8 mouse cellular contexts compared by ENCODE assay signal in genomic region chr6:64729231-64730011, GRCm38 (mm10). TPM values are rescaled to one million over a fixed set of nuclear protein-coding genes. Genes with fewer than 3 reads are reported as not detected.
DNase-seq lines count a peak whose midpoint lies in the region; ATAC-seq and TF ChIP-seq lines count a peak whose summit lies in the region.

No protein-coding gene starts in this region.

- peak overlapping the region; percentile 59 for H3K4me2 ChIP-seq in neural tube, embryonic 14.5 days (ENCODE audit: low read depth, low read length)

- no peak overlapping the region for H3K27ac ChIP-seq in cerebellum, adult 2 months (ENCODE audit: insufficient read depth, low read length)
- no peak overlapping the region for H3K27ac ChIP-seq in neural tube, embryonic 14.5 days (ENCODE audit: low read depth, low read length)

- peak in 1 of 2 experiments; percentile 37 for DNase-seq in cerebellum, adult 2 months
- no peak for DNase-seq in cerebellum, adult 9-10 months
- peak; percentile 5 for DNase-seq in urinary bladder, postnatal 14 days (ENCODE audit: low spot score)
- DNase-seq in urinary bladder, postnatal 36 days (ENCODE audit: low spot score in 2 of 2), result no peak
- DNase-seq in liver, result peak; percentile 13

- no peaks in the 10 kb centered on the region for H3K9me3 ChIP-seq in neural tube, embryonic 14.5 days (ENCODE audit: control insufficient read depth, low read length)

- no peak for TF ChIP-seq POLR2A in cerebellum, adult 2 months (IDR thresholded peaks at IDR 0.05; ENCODE audit: borderline replicate concordance, insufficient read depth, low read length)

- peak overlapping the region; percentile 11 for H3K4me3 ChIP-seq in cerebellum, adult 2 months (replicated peaks; ENCODE audit: insufficient read depth, low read depth, low read length)
- peak overlapping the region; percentile 34 for H3K4me3 ChIP-seq in neural tube, embryonic 14.5 days (ENCODE audit: low read depth, low read length)

- no peaks in the 10 kb centered on the region for H3K36me3 ChIP-seq in neural tube, embryonic 14.5 days (ENCODE audit: control insufficient read depth, insufficient read depth, low read length)

- peaks cover 11% of the 10 kb centered on the region; the same call in 1 of the 2 replicates for H3K27me3 ChIP-seq in cerebellum, adult 2 months (ENCODE audit: control insufficient read depth, insufficient read depth, low read length)
- peaks cover 44% of the 10 kb centered on the region for H3K27me3 ChIP-seq in neural tube, embryonic 14.5 days (ENCODE audit: control insufficient read depth, insufficient read depth, low read length)

- TF ChIP-seq CTCF in cerebellum, adult 2 months (IDR thresholded peaks at IDR 0.05; ENCODE audit: borderline replicate concordance, insufficient read depth, low read depth, low read length), result no peak

- no peak overlapping the region for H3K9ac ChIP-seq in neural tube, embryonic 14.5 days (replicated peaks; ENCODE audit: low read depth, low read length)

- peaks cover 9% of the 10 kb centered on the region for H3K4me1 ChIP-seq in cerebellum, adult 2 months (ENCODE audit: control insufficient read depth, insufficient read depth, low read length)
- peaks cover 18% of the 10 kb centered on the region for H3K4me1 ChIP-seq in neural tube, embryonic 14.5 days (ENCODE audit: control insufficient read depth, insufficient read depth, low read length)

- peak; percentile 7 to 26; a peak in 3 of 4 replicates for ATAC-seq in hematopoietic stem cell, adult 5-6 weeks (replicated peaks in 1 of 2; ENCODE audit: insufficient read depth in 1 of 2, low FRiP score in 2 of 2, low TSS enrichment in 1 of 2, low read depth in 1 of 2, poor library complexity in 2 of 2, severe bottlenecking in 2 of 2)
- peak; percentile 60 for ATAC-seq in neural tube, embryonic 14.5 days (ENCODE audit: low read depth)
- no peak for ATAC-seq in erythroblast, adult 5-6 weeks (replicated peaks; ENCODE audit: low FRiP score, poor library complexity, severe bottlenecking)

- under 1% methylated on average over 53 of the region's 53 CpGs for WGBS in cerebellum, adult 2 months
- under 1% methylated on average over 53 of the region's 53 CpGs for WGBS in neural tube, embryonic 14.5 days

RNA-seq across cellular contexts. Expression of gene Atoh1, which starts 0.5 kb away (rescaled TPM):
- 0.05 TPM in 1 of 2 replicates, not detected in the other for polyA plus RNA-seq in cerebellum, adult 2 months (2012; rRNA removed)
- total RNA-seq in hematopoietic stem cell, adult 5-6 weeks (2017), result not detected in 2 replicates
- polyA plus RNA-seq in neural tube, embryonic 14.5 days (2014; fragmentation: Nextera tagmentation; extraction: Ambion mirVana), result 0.21 TPM in 1 of 2 replicates, not detected in the other
- not detected in 2 replicates for total RNA-seq in erythroblast, adult 5-6 weeks (2015; ENCODE audit: low replicate concordance)
- not detected in 2 replicates for total RNA-seq in erythroblast, adult 5-6 weeks (2017; ENCODE audit: low replicate concordance)

Comparison
In these comparisons a context has a peak if more than half of its experiments do, and no peak if none do; other contexts are left out.
1. DNase-seq: peak in urinary bladder, postnatal 14 days (single experiment) and liver (single experiment); none in cerebellum, adult 9-10 months (single experiment) and urinary bladder, postnatal 36 days (0 of 2).